Mouse (Mus musculus) heart, adult 2 months (tissue): ENCODE results near the gene Xiap. TPM values are rescaled to one million over a fixed set of nuclear protein-coding genes. Genes with fewer than 3 reads are reported as not detected.
A peak's percentile ranks its signal among the peaks of the same experiment; 100 is the strongest.

Experiments used
- DNase-seq, 2 experiments: peaks; one replicate each; pipeline ENCODE4 v3.0.0; 2021
- H3K27ac ChIP-seq: fragments of 200-600 bp; 2 replicates; pipeline ENCODE4 v1.8.1; 2022
- H3K27me3 ChIP-seq: fragments of 200-500 bp; 2 replicates; pipeline ENCODE4 v1.6.1; 2012; ENCODE audit warnings: mild to moderate bottlenecking, low read length, inconsistent platforms, mixed read lengths; ENCODE audit not compliant: control insufficient read depth, insufficient read depth
- H3K36me3 ChIP-seq: fragments of 200-500 bp; 2 replicates; pipeline ENCODE4 v1.6.1; 2012; ENCODE audit warnings: low read length, inconsistent platforms; ENCODE audit not compliant: control insufficient read depth, insufficient read depth
- H3K4me1 ChIP-seq: fragments of 200-500 bp; 2 replicates; pipeline ENCODE4 v1.6.1; 2011; ENCODE audit warnings: low read length; ENCODE audit not compliant: control insufficient read depth, insufficient read depth
- H3K4me3 ChIP-seq: fragments of 200-600 bp; 2 replicates; pipeline ENCODE4 v1.8.1; 2022
- H3K79me2 ChIP-seq: fragments of 200-500 bp; replicated peaks from 2 replicates; pipeline ENCODE4 v1.6.1; 2012; ENCODE audit warnings: mild to moderate bottlenecking, inconsistent platforms, low read length, moderate library complexity, mixed read lengths; ENCODE audit not compliant: control insufficient read depth, insufficient read depth
- H3K9ac ChIP-seq: fragments of 200-500 bp; 2 replicates; pipeline ENCODE4 v1.6.1; 2012; ENCODE audit warnings: low read depth, mild to moderate bottlenecking, control low read depth, inconsistent platforms, low read length, mixed read lengths
- CTCF ChIP-seq: fragments of 200-600 bp; IDR thresholded peaks from 2 replicates; pipeline ENCODE4 v1.8.1; 2022; ENCODE audit warnings: antibody characterized with exemption, mild to moderate bottlenecking, moderate library complexity
- EP300 ChIP-seq: fragments of 200-500 bp; IDR thresholded peaks from 2 replicates; pipeline ENCODE4 v1.6.1; 2011; ENCODE audit warnings: low read depth, low read length, control low read depth; ENCODE audit not compliant: insufficient read depth
- POLR2A ChIP-seq: fragments of 200-500 bp; IDR thresholded peaks from 2 replicates; pipeline ENCODE4 v1.6.1; 2011; ENCODE audit warnings: mild to moderate bottlenecking, low read depth, low read length, control low read depth; ENCODE audit not compliant: insufficient read depth
- WGBS: fragments of 180-500 bp; shearing (Covaris S2); methylation state at CpG from one replicate; pipeline ENCODE4 v1.1.7; 2018; 5-methylcytosine and 5-hydroxymethylcytosine counted together
- intact Hi-C: fragments of 180-260 bp; cut with DNase I; formaldehyde crosslinking; loops from one replicate; pipeline ENCODE4 v1.15.1; 2025
- polyA plus RNA-seq: library from polyadenylated mRNA; depleted of rRNA; stranded (reverse); fragments of >200 nt; gene quantifications from 2 replicates; pipeline ENCODE4 v1.2.3, GENCODE M21; 2012
- total RNA-seq, 2 experiments: library from RNA; stranded (reverse); gene quantifications; 2 replicates each; pipeline ENCODE4 v1.2.3; 2021

The Xiap gene
- total and polyA plus RNA-seq, 3 experiments, result 6.3 to 29.3 (median 25.8) TPM

DNA sequence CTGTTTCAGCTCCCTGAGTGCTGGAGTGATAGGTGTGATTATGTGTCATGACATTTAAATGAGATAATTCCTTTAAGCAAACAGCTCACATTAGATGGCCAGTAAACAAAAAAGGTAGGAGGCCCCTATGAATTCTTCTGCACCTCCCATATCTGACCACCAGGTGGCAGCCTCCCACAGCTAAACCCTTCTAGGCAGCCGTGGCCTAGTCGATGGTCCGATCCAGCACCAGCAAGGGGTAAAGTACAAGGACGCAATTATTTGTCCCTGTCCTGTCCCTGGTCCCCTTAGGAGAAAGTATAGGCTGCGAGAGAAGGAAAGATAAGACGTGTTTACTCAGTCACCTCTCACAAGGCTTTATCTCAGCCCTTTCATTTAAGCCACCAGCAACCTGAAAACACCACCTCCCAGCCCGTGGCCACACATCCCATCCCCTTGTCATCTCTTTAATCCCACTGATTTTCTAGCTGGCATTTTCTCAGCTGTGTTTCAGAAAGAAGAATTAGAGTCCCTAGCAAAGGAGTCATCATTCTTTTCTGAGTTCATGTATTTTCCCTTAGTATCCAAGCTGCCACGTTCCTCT, 26.3 kb upstream of the Xiap start:
- intact Hi-C loops, result loop anchor here (1.0 to 10.0 kb wide), 3 partner anchors 35 to 212 kb away; no protein-coding TSS in a partner anchor
- Histone ChIP-seq H3K27me3 (no peaks in the 10 kb centered on the region), H3K4me3 (no peak overlapping the region), H3K79me2 (no peaks in the 10 kb centered on the region), H3K36me3 (no peaks in the 10 kb centered on the region), H3K4me1 (no peaks in the 10 kb centered on the region), H3K9ac (no peak overlapping the region), H3K27ac (peak overlapping the region; percentile 34; the same call in 1 of the 2 replicates)
- no peak for TF ChIP-seq EP300
- TF ChIP-seq CTCF, result peak; percentile 95
- TF ChIP-seq POLR2A, result no peak
- WGBS, result 36% methylated on average over 8 of the region's 8 CpGs
- DNase-seq, result peak; percentile 70 to 82

DNA sequence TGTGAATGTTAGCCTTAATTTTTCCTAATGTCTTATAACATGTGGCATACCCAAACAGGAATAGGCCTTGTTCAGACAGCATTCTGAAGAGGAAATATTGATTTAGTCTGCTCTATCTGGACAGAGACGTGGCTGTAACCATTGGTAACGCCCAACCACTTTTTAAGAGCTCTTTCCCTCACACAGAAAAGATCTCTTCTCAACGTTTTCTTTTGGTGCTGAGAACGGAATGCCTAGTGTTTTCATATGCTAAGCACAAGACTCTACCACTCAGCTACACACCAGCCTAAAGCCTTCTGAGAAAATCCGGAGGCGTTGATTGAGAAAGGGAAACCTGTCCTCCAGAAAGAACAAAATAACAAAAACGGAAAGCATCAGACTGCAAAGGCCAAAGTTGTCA, 25.6 kb upstream of the Xiap start:
- Histone ChIP-seq H3K36me3 (no peaks in the 10 kb centered on the region), H3K4me3 (no peak overlapping the region), H3K4me1 (no peaks in the 10 kb centered on the region), H3K27me3 (no peaks in the 10 kb centered on the region), H3K9ac (no peak overlapping the region), H3K27ac (no peak overlapping the region), H3K79me2 (no peaks in the 10 kb centered on the region)
- intact Hi-C loops, result loop anchor here (1.0 to 10.0 kb wide), 3 partner anchors 34 to 211 kb away; no protein-coding TSS in a partner anchor
- TF ChIP-seq CTCF, result no peak
- no peak for TF ChIP-seq POLR2A
- no peak for TF ChIP-seq EP300
- WGBS, result 55% methylated on average over 7 of the region's 7 CpGs
- no peak for DNase-seq

DNA sequence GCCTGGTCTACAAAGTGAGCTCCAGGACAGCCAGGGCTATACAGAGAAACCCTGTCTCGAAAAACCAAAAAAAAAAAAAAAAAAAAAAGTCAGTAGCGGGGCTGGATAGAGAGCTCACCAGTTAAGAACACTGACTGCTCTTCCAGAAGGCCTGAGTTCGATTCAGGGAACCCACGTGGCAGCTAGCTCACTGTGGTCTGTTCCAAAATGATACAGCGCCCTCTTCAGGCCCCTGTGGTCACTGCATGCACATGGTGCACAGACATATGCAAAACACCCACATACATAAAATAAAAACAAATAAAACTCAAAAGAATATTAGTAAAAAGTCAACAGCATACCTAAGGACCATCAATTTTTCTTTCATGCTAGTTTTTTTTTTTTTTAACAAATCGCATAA, 20.0 kb upstream of the Xiap start:
- no peak for DNase-seq
- intact Hi-C loops, result loop anchor here (10.0 kb wide), 1 partner anchor 205 kb away; no protein-coding TSS in a partner anchor
- no peak overlapping the region for H3K9ac ChIP-seq
- TF ChIP-seq CTCF (peak; percentile 21), EP300 (no peak), POLR2A (no peak)
- H3K4me3 ChIP-seq, result no peak overlapping the region
- no peaks in the 10 kb centered on the region for H3K36me3 ChIP-seq
- H3K27ac ChIP-seq, result no peak overlapping the region
- no peaks in the 10 kb centered on the region for H3K4me1 ChIP-seq
- no peaks in the 10 kb centered on the region for H3K27me3 ChIP-seq
- WGBS, result 76% methylated on average over 5 of the region's 6 CpGs
- no peaks in the 10 kb centered on the region for H3K79me2 ChIP-seq

DNA sequence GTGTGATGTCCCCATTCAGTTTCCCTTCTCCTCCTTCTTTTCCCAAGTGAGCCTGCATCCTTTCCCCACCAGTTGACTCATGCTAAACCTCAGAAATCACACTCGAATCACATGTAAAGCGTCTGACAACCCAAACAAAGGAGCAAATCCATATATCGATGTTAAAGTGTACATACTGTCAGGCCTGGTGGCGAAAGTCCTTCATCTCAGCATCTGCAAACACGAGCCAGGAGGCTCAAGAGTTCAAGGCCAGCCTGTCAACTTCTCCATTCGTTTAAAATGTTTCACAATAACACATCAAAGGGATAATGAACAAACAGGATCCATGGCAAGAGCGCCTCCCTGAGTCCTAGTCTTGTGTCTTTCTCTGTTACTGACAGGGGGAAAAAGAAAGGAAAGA, 14.5 kb upstream of the Xiap start:
- Histone ChIP-seq H3K79me2 (no peaks in the 10 kb centered on the region), H3K27me3 (no peaks in the 10 kb centered on the region), H3K4me3 (no peak overlapping the region), H3K36me3 (no peaks in the 10 kb centered on the region), H3K4me1 (no peaks in the 10 kb centered on the region), H3K27ac (no peak overlapping the region), H3K9ac (no peak overlapping the region)
- TF ChIP-seq POLR2A, result no peak
- no peak for TF ChIP-seq EP300
- TF ChIP-seq CTCF, result no peak
- WGBS, result 81% methylated on average over 7 of the region's 7 CpGs
- intact Hi-C loops, result no loop called here
- DNase-seq, result no peak

DNA sequence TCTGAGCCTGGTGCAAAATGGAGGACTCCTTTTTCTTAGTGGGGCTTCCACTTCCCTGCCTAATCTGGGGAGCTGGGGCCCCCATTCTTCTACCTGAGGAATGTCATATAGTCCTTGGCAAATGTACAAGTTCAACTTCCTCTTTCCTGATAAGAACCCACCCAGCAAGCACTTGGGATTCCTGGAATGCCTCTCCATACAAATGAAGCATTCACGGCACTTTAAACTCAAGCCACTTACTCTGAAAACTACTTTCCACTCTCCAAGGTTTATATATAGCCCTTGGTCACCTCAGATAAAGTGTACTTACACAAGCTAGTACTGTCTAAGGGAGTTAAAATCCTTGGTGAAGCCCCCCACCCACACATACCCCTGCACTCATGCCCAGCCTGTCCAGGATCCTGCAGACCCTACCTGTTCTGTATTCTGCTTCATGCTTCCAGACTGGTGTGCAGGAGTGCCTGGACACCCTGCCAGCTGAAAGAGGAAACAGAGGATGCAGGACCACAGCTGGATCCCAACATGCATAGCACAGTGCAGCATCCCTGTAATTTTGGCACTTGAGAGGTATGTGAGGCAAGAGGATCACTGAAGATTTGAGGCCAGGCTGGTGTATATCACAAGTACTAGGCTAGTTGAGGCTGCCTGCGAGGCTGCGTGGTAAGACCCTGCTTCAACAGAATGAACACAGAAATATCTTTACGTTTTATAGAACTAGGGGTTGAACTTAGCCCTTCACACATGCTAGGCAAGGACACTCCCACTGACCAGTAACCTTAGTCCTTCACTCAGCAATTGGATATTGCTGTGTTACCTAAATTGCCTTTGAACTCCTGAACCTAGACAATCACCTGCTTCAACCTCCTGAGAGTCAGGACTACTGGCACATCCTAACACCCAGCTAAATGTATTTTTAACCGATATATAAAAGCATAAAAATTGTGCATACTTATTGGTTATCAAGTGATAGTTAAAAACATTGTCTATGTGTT, 8.5 kb upstream of the Xiap start:
- peak overlapping the region; percentile 43 for H3K27ac ChIP-seq
- intact Hi-C loops, result no loop called here
- H3K9ac ChIP-seq, result peak overlapping the region; percentile 38
- no peaks in the 10 kb centered on the region for H3K36me3 ChIP-seq
- 42% methylated on average over 5 of the region's 5 CpGs for WGBS
- TF ChIP-seq CTCF, result no peak
- no peak for TF ChIP-seq POLR2A
- no peak for TF ChIP-seq EP300
- peaks cover 5% of the 10 kb centered on the region for H3K4me1 ChIP-seq
- no peaks in the 10 kb centered on the region for H3K79me2 ChIP-seq
- H3K27me3 ChIP-seq, result no peaks in the 10 kb centered on the region
- no peak overlapping the region for H3K4me3 ChIP-seq
- peak in 1 of 2 experiments; percentile 3 for DNase-seq

DNA sequence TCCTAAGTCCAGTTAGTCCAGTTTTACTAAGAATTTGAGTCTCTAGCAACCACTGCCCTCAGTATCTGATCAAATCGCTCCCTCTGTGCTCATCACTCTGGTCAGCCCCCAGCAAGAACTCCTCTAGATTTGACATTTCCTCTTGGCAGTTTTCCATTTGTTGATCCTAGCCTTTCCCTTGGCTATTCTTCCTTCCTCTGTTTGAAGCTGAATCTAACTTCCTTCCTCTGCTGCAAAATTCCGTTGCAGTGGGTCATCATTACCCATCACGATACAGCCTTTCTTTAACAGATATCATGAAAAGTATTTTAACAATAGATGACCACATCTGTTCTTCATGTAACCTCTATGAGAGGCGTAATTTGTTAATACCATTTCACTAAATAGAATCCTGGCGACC, 2.5 kb upstream of the Xiap start:
- no peak for TF ChIP-seq EP300
- no peak for TF ChIP-seq CTCF
- TF ChIP-seq POLR2A, result no peak
- Histone ChIP-seq H3K36me3 (no peaks in the 10 kb centered on the region), H3K4me3 (no peak overlapping the region), H3K79me2 (no peaks in the 10 kb centered on the region), H3K4me1 (no peaks in the 10 kb centered on the region; the same call in none of the 2 replicates), H3K9ac (no peak overlapping the region), H3K27me3 (no peaks in the 10 kb centered on the region), H3K27ac (peak overlapping the region; percentile 55)
- peak in 1 of 2 experiments; percentile 3 for DNase-seq
- intact Hi-C loops, result no loop called here
- 45% methylated on average over 5 of the region's 5 CpGs for WGBS
